Mouse (Mus musculus) heart, adult 2 months (tissue): Measurements from ENCODE around the gene Ccm2. TPM values are rescaled to one million over a fixed set of nuclear protein-coding genes. Genes with fewer than 3 reads are reported as not detected.

Experiments
- DNase-seq, 2 experiments: peaks; one replicate each; pipeline ENCODE4 v3.0.0; 2021
- H3K27ac ChIP-seq: fragments of 200-600 bp; 2 replicates; pipeline ENCODE4 v1.8.1; 2022
- H3K27me3 ChIP-seq: fragments of 200-500 bp; 2 replicates; pipeline ENCODE4 v1.6.1; 2012; ENCODE audit warnings: mild to moderate bottlenecking, low read length, inconsistent platforms, mixed read lengths; ENCODE audit not compliant: control insufficient read depth, insufficient read depth
- H3K36me3 ChIP-seq: fragments of 200-500 bp; 2 replicates; pipeline ENCODE4 v1.6.1; 2012; ENCODE audit warnings: low read length, inconsistent platforms; ENCODE audit not compliant: control insufficient read depth, insufficient read depth
- H3K4me1 ChIP-seq: fragments of 200-500 bp; 2 replicates; pipeline ENCODE4 v1.6.1; 2011; ENCODE audit warnings: low read length; ENCODE audit not compliant: control insufficient read depth, insufficient read depth
- H3K4me3 ChIP-seq: fragments of 200-600 bp; 2 replicates; pipeline ENCODE4 v1.8.1; 2022
- H3K79me2 ChIP-seq: fragments of 200-500 bp; replicated peaks from 2 replicates; pipeline ENCODE4 v1.6.1; 2012; ENCODE audit warnings: mild to moderate bottlenecking, inconsistent platforms, low read length, moderate library complexity, mixed read lengths; ENCODE audit not compliant: control insufficient read depth, insufficient read depth
- H3K9ac ChIP-seq: fragments of 200-500 bp; 2 replicates; pipeline ENCODE4 v1.6.1; 2012; ENCODE audit warnings: low read depth, mild to moderate bottlenecking, control low read depth, inconsistent platforms, low read length, mixed read lengths
- CTCF ChIP-seq: fragments of 200-600 bp; IDR thresholded peaks from 2 replicates; pipeline ENCODE4 v1.8.1; 2022; ENCODE audit warnings: antibody characterized with exemption, mild to moderate bottlenecking, moderate library complexity
- EP300 ChIP-seq: fragments of 200-500 bp; IDR thresholded peaks from 2 replicates; pipeline ENCODE4 v1.6.1; 2011; ENCODE audit warnings: low read depth, low read length, control low read depth; ENCODE audit not compliant: insufficient read depth
- POLR2A ChIP-seq: fragments of 200-500 bp; IDR thresholded peaks from 2 replicates; pipeline ENCODE4 v1.6.1; 2011; ENCODE audit warnings: mild to moderate bottlenecking, low read depth, low read length, control low read depth; ENCODE audit not compliant: insufficient read depth
- WGBS: fragments of 180-500 bp; shearing (Covaris S2); methylation state at CpG from one replicate; pipeline ENCODE4 v1.1.7; 2018; 5-methylcytosine and 5-hydroxymethylcytosine counted together
- intact Hi-C: fragments of 180-260 bp; cut with DNase I; formaldehyde crosslinking; loops from one replicate; pipeline ENCODE4 v1.15.1; 2025
- polyA plus RNA-seq: library from polyadenylated mRNA; depleted of rRNA; stranded (reverse); fragments of >200 nt; gene quantifications from 2 replicates; pipeline ENCODE4 v1.2.3, GENCODE M21; 2012
- total RNA-seq, 2 experiments: library from RNA; stranded (reverse); gene quantifications; 2 replicates each; pipeline ENCODE4 v1.2.3; 2021

Gene Ccm2
- total and polyA plus RNA-seq, 3 experiments = 25.6 to 54.1 (median 28.5) TPM

- H3K27ac ChIP-seq = no peak overlapping the region
- no peak for DNase-seq
- no peaks in the 10 kb centered on the region for H3K4me1 ChIP-seq
- 0 out of 2 replicates have a peak, but pooled peaks cover 2% of the 10 kb centered on the region for H3K79me2 ChIP-seq
- no peaks in the 10 kb centered on the region for H3K36me3 ChIP-seq
- WGBS = 93% methylated on average over 7 of the region's 7 CpGs
- no peak overlapping the region for H3K9ac ChIP-seq
- no peak overlapping the region for H3K4me3 ChIP-seq
- TF ChIP-seq POLR2A (no peak), EP300 (no peak), CTCF (no peak)
- H3K27me3 ChIP-seq = no peaks in the 10 kb centered on the region
- intact Hi-C loops = no loop called here
Observed at GRCm38 (mm10) chr11:6579361-6579760, 32.7 kb downstream of the Ccm2 start.

DNA sequence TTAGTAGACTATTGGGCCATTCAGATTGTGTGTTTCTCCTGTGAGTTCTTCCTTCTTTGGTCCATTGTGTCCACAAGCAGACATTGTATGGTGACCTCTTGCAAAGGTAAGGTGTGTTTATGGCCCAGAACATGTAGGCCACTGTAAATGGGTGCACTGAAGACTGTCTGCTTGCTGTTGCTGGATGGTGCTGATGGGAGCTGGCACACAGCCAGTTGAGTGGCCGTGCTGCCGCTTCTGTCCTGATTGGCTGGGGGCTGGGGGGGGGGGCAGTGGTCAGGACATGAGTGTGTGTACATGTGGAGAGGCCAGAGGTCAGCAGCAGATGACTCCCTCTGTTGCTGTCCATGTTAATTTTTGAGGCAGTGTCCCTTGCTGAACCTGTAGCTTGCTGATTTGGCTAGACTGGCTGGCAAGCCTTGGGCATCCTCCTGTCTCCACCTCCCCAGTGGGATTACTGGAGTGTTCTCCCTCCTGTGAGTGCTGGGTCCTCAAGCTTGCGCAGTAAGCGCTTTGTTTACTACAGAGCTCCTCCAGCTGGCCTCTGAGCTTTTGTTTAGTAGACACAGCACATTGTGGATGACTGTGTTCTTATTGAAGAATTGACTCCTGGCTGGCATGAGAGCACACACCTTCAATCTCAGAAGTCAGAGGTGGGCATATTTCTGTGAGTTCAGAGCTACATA lies 33.5 kb downstream of the Ccm2 start:
- H3K4me1 ChIP-seq = no peaks in the 10 kb centered on the region
- H3K4me3 ChIP-seq = no peak overlapping the region
- H3K79me2 ChIP-seq = 0 out of 2 replicates have a peak, but pooled peaks cover 2% of the 10 kb centered on the region
- H3K27ac ChIP-seq = no peak overlapping the region
- 59% methylated on average over 4 of the region's 4 CpGs for WGBS
- TF ChIP-seq POLR2A (no peak), EP300 (no peak), CTCF (no peak)
- DNase-seq = no peak
- H3K36me3 ChIP-seq = no peaks in the 10 kb centered on the region
- intact Hi-C loops = no loop called here
- H3K27me3 ChIP-seq = no peaks in the 10 kb centered on the region
- no peak overlapping the region for H3K9ac ChIP-seq

GRCm38 (mm10) chr11:6581560-6581959 lies 34.9 kb downstream of the Ccm2 start:
- WGBS = 88% methylated on average over 2 of the region's 2 CpGs

DNA sequence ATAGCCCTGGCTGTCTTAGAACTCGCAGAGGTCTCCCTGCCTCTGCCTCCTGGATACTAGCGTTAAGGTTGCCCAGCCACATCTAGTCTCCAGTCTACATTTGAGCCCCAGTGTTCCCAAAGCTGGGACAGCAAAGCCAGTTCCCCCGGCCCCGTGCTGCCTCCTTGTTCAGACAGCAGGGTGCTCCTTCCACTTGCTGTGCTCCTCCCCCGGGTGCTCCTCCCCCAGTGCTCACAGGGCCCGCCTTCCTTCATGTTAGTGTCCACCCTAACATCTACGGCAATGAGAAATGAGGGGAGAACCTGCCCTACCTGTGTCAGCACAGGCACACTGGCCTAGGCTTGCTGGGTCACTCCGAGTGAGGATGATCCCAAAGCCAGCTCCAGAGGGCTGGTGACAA lies 39.1 kb downstream of the Ccm2 start:
- Histone ChIP-seq H3K27me3 (no peaks in the 10 kb centered on the region), H3K4me1 (peaks cover 6% of the 10 kb centered on the region), H3K79me2 (no peaks in the 10 kb centered on the region), H3K4me3 (no peak overlapping the region), H3K9ac (no peak overlapping the region), H3K36me3 (peaks cover 4% of the 10 kb centered on the region; the same call in 1 of the 2 replicates), H3K27ac (no peak overlapping the region)
- TF ChIP-seq POLR2A (no peak), EP300 (no peak), CTCF (no peak)
- WGBS = 93% methylated on average over 8 of the region's 8 CpGs
- DNase-seq = no peak
- intact Hi-C loops = loop anchor here (5.0 kb wide), 1 partner anchor 38 kb away; the partner anchor contains the start of gene Ccm2

More at GRCm38 (mm10) chr11:6581560-6581959, 34.9 kb downstream of the Ccm2 start:
- H3K27ac ChIP-seq = no peak overlapping the region
- H3K4me1 ChIP-seq = peaks cover 3% of the 10 kb centered on the region
- H3K36me3 ChIP-seq = peaks cover 4% of the 10 kb centered on the region; the same call in 1 of the 2 replicates
- intact Hi-C loops = no loop called here
- TF ChIP-seq CTCF = no peak
- TF ChIP-seq POLR2A = no peak
- no peak for TF ChIP-seq EP300
- H3K79me2 ChIP-seq = 0 out of 2 replicates have a peak, but pooled peaks cover 2% of the 10 kb centered on the region
- DNase-seq = no peak
- H3K4me3 ChIP-seq = no peak overlapping the region
- H3K27me3 ChIP-seq = no peaks in the 10 kb centered on the region
- no peak overlapping the region for H3K9ac ChIP-seq

- Histone ChIP-seq H3K27ac (peak overlapping the region; percentile 26; the same call in 1 of the 2 replicates), H3K27me3 (no peaks in the 10 kb centered on the region), H3K36me3 (peaks cover 4% of the 10 kb centered on the region; the same call in 1 of the 2 replicates), H3K9ac (no peak overlapping the region), H3K4me3 (no peak overlapping the region), H3K4me1 (peaks cover 6% of the 10 kb centered on the region), H3K79me2 (no peaks in the 10 kb centered on the region)
- DNase-seq = no peak
- TF ChIP-seq EP300 (no peak), CTCF (peak; percentile 60)
- intact Hi-C loops = loop anchor here (5.0 kb wide), 1 partner anchor 39 kb away; the partner anchor contains the start of gene Ccm2
- WGBS = 27% methylated on average over 3 of the region's 3 CpGs
Observed at GRCm38 (mm10) chr11:6586660-6587059, 40.0 kb downstream of the Ccm2 start.
